Mouse (Mus musculus): Measurements from ENCODE around the gene Bace2.

- no peak for TF ChIP-seq POLR2A (IDR thresholded peaks at IDR 0.05; ENCODE audit: insufficient read depth, low read depth, low read length)
- no peak for TF ChIP-seq CTCF (IDR thresholded peaks at IDR 0.05)
These were observed 49.0 kb downstream of the Bace2 start for GRCm38 (mm10) chr16:97405476-97406012.

All from heart, adult 2 months (tissue).